Mouse (Mus musculus) brain, embryonic 14.5 days (tissue): Measurements from ENCODE around the gene Thop1. TPM values are rescaled to one million over a fixed set of nuclear protein-coding genes. Genes with fewer than 3 reads are reported as not detected.

Source experiments
- DNase-seq: peaks from one replicate; pipeline ENCODE4 v3.0.0-alpha.2; 2011; ENCODE audit warnings: low read depth
- CTCF ChIP-seq: fragments of 200-500 bp; IDR thresholded peaks from 2 replicates; pipeline ENCODE4 v1.5.1; 2012; ENCODE audit warnings: inconsistent platforms, mild to moderate bottlenecking, moderate library complexity, borderline replicate concordance; ENCODE audit not compliant: insufficient read depth, insufficient read length; ENCODE audit errors: extremely low read depth
- POLR2A ChIP-seq: fragments of 200-500 bp; IDR thresholded peaks from 2 replicates; pipeline ENCODE4 v1.6.1; 2012; ENCODE audit warnings: mild to moderate bottlenecking, inconsistent platforms, borderline replicate concordance; ENCODE audit not compliant: poor library complexity, insufficient read depth, insufficient read length, severe bottlenecking; ENCODE audit errors: extremely low read depth
- polyA plus RNA-seq: library from polyadenylated mRNA; depleted of rRNA; stranded (reverse); fragments of >200 nt; gene quantifications from 2 replicates; pipeline ENCODE4 v1.2.3, GENCODE M21; 2012; rRNA removed

Gene Thop1
- 69.5 and 86.1 TPM in 2 replicates for polyA plus RNA-seq

DNA sequence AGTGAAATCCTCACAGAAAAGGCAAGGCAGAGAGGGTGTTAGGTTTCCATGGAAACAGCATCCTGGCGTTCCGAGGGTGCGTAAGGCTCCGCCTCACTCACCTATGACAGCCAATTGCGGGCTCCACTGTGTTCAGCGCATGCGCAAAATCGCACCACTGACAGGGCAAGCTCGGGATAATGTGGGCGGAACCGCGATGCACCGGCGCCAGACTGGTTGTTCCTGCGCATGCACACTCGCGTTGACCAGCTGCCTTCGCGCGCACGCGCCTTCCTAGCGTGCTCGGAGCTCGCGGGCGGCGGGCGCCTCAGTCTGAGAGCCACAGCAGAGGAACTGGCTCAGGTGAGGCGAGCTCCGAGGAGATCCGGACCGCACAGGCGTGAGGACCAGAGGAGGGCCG lies at the start of gene Thop1:
Gene Thop1, plus strand, starts transcription at position 200 of the 400 bp plus-strand sequence.
- peak; percentile 68 for TF ChIP-seq POLR2A
- TF ChIP-seq CTCF: 0 out of 2 replicates have a peak, but pooled peaks have one; percentile 1
- DNase-seq: peak; percentile 100

- TF ChIP-seq CTCF (no peak), POLR2A (no peak)
- no peak for DNase-seq
Observed at GRCm38 (mm10) chr10:81020207-81020606, 49.6 kb upstream of the Thop1 start.

DNA sequence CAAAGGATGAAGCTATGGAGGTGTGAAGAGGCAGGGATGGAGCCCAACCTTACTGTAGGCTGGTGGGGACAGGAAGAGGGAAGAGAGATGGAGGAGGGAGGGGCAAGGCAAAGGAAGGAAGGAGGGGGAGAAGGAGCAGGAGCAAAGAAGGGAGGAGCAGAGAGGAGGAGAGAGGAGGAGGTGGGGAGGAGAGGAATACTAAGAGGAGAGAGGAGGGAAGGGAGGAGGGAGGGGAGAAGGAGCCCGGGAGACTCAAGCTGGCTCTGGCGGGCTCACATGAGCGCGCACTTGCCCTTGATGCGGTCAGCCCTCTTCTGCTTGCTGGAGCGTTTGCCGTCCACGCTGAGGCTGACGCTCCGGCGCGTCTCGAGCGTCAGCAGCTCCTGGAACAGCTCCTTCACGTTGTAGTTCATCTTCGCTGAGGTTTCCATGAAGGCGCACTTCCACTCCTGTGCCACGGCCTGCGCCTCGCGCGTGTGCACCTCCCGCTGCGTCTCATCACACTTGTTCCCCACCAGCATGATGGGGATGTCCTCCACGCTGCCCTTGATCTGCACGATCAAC lies 48.2 kb upstream of the Thop1 start:
- no peak for DNase-seq
- TF ChIP-seq CTCF (no peak), POLR2A (no peak)

DNA sequence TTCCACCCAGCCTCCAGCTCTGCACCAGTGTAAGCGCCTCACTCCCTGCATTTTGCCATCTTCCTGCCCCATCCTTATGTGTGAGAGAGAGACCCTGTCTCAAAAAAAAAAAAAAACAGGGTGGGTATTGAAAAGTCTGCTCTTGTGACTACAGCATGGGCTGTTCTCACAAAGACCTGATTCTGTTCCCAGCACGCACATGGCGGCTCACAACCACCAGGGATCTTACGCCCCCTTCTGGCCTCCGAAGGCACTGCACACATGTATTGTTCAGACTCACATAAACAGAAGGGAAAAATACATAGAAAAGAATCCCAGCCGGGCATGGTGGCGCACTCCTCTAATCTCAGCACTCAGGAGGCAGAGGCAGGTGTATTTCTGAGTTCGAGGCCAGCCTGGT lies 47.1 kb upstream of the Thop1 start:
- no peak for DNase-seq
- TF ChIP-seq POLR2A (no peak), CTCF (peak; percentile 43; the same call in 1 of the 2 replicates)

DNA sequence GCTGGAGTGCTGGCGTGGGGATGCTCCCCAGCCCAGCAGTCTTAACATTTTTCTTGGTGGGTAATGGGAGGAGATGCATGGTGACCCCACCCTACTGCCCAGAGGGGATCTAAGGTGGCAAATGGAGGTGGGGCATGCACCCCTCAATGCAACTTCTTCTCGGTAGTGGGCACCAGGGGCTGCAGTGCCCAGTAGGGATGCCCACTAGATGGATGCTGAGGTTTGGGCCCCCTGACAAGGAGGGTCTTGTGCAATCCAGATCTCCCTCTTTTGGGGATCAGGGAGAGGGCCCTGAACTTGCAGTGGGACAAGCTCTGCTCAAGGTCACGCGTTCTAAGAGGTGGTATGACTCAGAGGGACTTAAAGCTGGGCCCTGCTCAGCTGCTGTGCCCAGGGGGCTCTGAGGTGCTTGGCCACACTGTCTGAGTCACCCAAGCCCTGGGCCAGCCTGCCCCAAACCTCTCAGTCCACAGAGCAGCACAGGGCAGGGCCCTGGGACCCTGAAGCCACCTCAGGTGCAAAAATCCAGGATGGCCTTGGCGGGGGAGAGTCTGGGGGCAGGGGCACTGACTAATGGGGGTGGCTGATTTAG lies 45.4 kb upstream of the Thop1 start:
- no peak for DNase-seq
- TF ChIP-seq CTCF (no peak), POLR2A (no peak)

DNA sequence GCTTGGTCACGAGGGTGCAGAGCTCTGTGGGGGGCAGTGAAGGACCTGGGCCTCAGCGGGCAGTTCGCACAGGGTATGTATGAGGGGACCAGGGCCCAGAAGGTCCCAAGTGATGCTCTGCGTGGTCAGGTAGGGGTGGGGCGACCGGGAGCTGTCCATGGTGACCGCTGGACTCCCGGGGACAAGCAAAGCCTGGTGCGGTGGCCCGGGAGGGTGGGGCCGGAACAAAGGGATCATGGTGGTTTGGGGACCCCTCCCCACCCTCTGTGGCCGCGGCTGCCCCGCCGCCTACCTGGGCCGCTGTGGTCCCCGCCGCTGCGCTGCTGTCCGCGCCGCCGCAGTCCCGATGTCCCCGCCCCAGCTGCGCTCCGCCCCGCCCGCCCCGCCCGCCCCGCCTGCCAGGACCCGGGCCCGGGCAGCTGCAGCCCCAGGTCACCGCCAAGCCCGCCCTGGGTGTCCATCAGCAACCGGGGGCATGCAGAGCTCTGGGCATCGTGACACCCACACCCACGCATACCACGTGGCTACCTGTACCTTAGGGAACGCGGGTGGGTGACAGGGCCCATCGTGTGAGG lies 44.7 kb upstream of the Thop1 start:
- DNase-seq: peak; percentile 24

GRCm38 (mm10) chr10:81025639-81026275 lies 44.1 kb upstream of the Thop1 start, which contains the start of gene Diras1:
Diras1 (minus strand) TSS chr10:81025662.
- peak; percentile 20 for DNase-seq
- TF ChIP-seq CTCF: no peak
- no peak for TF ChIP-seq POLR2A

More for the DNA sequence above, 44.7 kb upstream of the Thop1 start:
- no peak for TF ChIP-seq CTCF
- TF ChIP-seq POLR2A: peak; percentile 46; the same call in 1 of the 2 replicates

GRCm38 (mm10) chr10:81026857-81027256 lies 43.0 kb upstream of the Thop1 start:
- no peak for TF ChIP-seq POLR2A
- DNase-seq: no peak

DNA sequence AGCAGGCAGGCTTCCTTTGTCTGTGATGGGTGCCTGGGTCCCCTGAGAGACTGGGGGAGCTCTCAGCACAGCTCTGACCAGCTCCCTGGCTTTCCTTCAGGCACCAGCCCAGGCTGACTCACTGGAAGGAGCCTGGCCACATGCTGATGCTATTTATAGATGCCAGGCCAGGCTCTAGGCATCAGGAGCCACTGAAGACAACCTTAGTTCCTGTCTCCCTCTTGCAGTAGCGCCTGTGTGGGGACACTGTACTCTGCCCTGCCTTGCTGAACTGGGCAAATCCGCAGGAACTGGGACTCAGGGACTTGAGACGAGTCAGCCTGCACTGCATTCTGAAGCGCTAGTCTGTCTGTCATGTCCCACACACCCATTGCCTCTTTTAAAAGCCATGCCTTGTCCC lies 42.5 kb upstream of the Thop1 start:
- DNase-seq: no peak
- no peak for TF ChIP-seq CTCF
- TF ChIP-seq POLR2A: no peak

- no peak for DNase-seq
Observed at GRCm38 (mm10) chr10:81028219-81028618, 41.6 kb upstream of the Thop1 start.

DNA sequence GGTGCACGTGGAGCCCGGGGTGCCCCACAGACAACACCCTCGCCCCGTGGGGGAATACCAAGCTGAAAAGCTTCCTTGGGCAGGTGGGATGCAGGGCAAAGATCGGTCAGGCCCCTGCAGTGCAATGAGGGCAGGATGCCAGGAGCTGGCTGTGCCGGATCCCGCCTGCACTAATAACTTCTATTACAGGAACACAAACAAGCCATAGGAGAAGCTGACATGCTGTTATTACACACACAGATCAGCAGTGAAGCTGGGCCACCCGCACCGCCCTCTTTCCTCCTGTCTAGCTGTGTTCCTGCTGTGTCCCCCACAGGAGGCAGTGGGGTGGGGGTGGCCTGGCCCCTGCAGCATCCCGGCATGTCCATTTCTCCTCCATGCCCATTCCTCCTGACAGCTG lies 40.8 kb upstream of the Thop1 start:
- no peak for DNase-seq
- TF ChIP-seq POLR2A (no peak), CTCF (no peak)

More at GRCm38 (mm10) chr10:81028219-81028618, 41.6 kb upstream of the Thop1 start:
- no peak for TF ChIP-seq POLR2A
- TF ChIP-seq CTCF: no peak

DNA sequence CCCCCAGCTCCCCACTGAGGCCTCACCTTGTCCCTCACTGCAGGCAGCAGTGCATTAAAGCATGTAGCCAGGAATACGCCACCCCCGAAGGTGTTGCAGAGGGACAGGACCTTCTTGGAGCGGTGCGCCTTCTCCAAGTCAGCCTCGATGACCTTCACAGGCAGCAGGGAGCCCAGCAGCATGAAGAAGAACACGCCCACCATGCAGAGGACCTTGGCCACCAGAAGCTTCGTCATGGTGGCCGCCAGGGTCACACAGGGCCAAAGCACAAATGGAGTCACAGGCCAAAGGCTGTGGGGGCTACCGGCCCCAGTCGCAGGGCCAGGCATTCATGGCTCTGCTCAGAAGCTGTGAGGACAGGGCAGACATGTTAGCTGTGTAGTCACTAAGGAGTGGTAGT lies 36.2 kb upstream of the Thop1 start:
- DNase-seq: no peak
- TF ChIP-seq POLR2A (no peak), CTCF (no peak)

DNA sequence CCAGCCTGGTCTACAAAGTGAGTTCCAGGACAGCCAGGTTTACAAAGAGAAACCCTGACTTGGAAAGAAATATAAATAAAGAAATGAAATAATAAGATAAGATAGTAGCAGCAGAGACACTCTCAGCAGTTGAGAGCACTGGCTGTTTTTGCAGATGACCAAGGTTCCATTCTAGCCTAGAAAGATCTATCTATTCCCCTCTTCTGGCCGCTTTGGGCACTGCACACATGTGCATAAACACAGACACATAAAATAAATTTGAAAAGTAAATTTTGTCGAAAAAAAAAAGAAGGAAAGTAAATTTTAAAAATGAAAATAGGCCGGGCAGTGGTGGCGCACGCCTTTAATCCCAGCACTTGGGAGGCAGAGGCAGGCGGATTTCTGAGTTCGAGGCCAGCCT lies 33.6 kb upstream of the Thop1 start:
- no peak for DNase-seq
- TF ChIP-seq POLR2A (no peak), CTCF (peak; percentile 16; the same call in 1 of the 2 replicates)
